Mouse (Mus musculus) heart, postnatal 0 days (tissue): Measurements from ENCODE around the gene Zfp39. TPM values are rescaled to one million over a fixed set of nuclear protein-coding genes. Genes with fewer than 3 reads are reported as not detected.

Source experiments
- ATAC-seq: fragments of 200-750 bp; cut with Nextera tagmentation; 2 replicates; pipeline ENCODE4 v1.8.0; 2017; ENCODE audit warnings: low read depth, moderate number of reproducible peaks, moderate library complexity; ENCODE audit not compliant: insufficient read depth
- DNase-seq: peaks from one replicate; pipeline ENCODE4 v3.0.0-alpha.2; 2016; ENCODE audit warnings: low spot score
- H3K27ac ChIP-seq: fragments of 300-500 bp; sonication (generic); 2 replicates; pipeline ENCODE4 v1.5.1; 2014; ENCODE audit warnings: low read depth, mild to moderate bottlenecking
- H3K27me3 ChIP-seq: fragments of 300-500 bp; sonication (generic); 2 replicates; pipeline ENCODE4 v1.6.1; 2014; ENCODE audit warnings: low read length, mixed read lengths; ENCODE audit not compliant: control insufficient read depth, insufficient read depth
- H3K36me3 ChIP-seq: fragments of 300-500 bp; sonication (generic); replicated peaks from 2 replicates; pipeline ENCODE4 v1.6.1; 2014; ENCODE audit warnings: low read length, mixed read lengths; ENCODE audit not compliant: control insufficient read depth, insufficient read depth
- H3K4me1 ChIP-seq: fragments of 300-500 bp; sonication (generic); 2 replicates; pipeline ENCODE4 v1.6.1; 2014; ENCODE audit warnings: antibody characterized with exemption; ENCODE audit not compliant: control insufficient read depth, insufficient read depth
- H3K4me2 ChIP-seq: fragments of 300-500 bp; sonication (generic); 2 replicates; pipeline ENCODE4 v1.6.1; 2014; ENCODE audit warnings: low read depth, mild to moderate bottlenecking, low read length, moderate library complexity
- H3K4me3 ChIP-seq: fragments of 300-500 bp; sonication (generic); 2 replicates; pipeline ENCODE4 v1.5.1; 2014; ENCODE audit warnings: low read depth, low read length
- H3K9ac ChIP-seq: fragments of 300-500 bp; sonication (generic); replicated peaks from 2 replicates; pipeline ENCODE4 v1.6.1; 2014; ENCODE audit warnings: low read depth, low read length, mixed read lengths
- H3K9me3 ChIP-seq: fragments of 300-500 bp; sonication (generic); replicated peaks from 2 replicates; pipeline ENCODE4 v1.6.1; 2016; ENCODE audit warnings: low read length; ENCODE audit not compliant: control insufficient read depth
- CTCF ChIP-seq: IDR thresholded peaks from 2 replicates; pipeline ENCODE4 v1.5.1; 2016; ENCODE audit warnings: antibody characterized with exemption, control low read depth, low read depth
- EP300 ChIP-seq: IDR thresholded peaks from 2 replicates; pipeline ENCODE4 v1.6.1; 2016; ENCODE audit warnings: antibody characterized with exemption, low read depth
- WGBS: fragments of 180-500 bp; shearing (Covaris S2); extraction: QIAGEN DNeasy Blood & Tissue Kit; methylation state at CpG from one replicate; pipeline ENCODE4 v1.1.7; 2014; 5-methylcytosine and 5-hydroxymethylcytosine counted together
- polyA plus RNA-seq: library from polyadenylated mRNA; unstranded; fragments of >200 nt; fragmentation: Nextera tagmentation; extraction: Ambion mirVana; gene quantifications from 2 replicates; pipeline ENCODE4 v1.2.1, GENCODE M21; 2015
- total RNA-seq: library from RNA; depleted of rRNA; stranded (reverse); fragments of >200 nt; gene quantifications from 2 replicates; pipeline ENCODE4 v1.2.3, GENCODE M21; 2014; ENCODE audit warnings: low replicate concordance; rRNA removed

Gene Zfp39
- total RNA-seq (4.1 and 6.6 TPM in 2 replicates), polyA plus RNA-seq (2.2 TPM in 2 replicates)

DNA sequence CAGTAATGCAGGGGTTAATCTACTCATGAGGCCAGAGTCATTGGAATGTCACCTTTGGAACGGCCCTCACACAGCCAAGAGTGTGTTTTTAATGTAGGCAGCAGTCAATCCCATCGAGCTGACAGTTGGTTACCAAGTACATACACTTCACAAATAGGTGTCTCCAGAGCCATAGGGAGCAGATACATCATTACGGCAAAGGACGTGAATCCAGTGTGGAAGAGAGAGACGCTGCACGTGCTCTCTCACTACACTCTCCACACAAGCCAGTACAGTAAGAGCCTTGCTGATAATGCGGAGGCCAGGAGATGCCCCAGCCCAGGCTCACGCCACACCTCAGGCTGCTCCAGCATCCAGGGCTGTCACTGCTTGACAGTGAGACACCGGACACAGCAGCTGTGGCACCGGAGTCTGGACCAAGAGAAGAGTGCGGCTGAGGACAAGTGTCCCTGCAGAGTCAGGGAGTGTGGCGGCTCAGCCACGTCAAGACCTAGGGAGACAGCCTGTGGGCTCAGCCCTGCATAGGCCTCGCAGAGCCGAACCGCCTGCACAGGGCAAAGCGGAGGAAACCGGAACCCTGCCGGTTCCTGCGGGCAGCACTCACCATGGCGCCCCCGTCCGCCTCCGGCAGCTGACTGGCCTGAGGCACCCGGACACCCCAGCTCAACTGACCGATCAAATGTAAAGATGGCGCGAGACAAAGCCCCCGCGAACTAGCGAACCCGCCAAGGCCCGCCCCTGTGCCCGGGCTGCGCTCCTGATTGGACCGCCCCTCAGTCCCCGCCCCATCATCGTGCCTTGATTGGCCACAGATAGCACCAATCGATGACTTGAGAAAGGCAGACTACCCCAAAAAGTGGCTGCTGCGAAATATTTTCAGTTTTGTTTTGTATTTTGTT, at the start of gene Zfp39:
Gene Zfp39 (minus strand): TSS at position 715 of the 899 bp plus-strand sequence.
- Histone ChIP-seq H3K27me3 (no peaks in the 10 kb centered on the region), H3K4me1 (peaks cover 5% of the 10 kb centered on the region; the same call in 1 of the 2 replicates), H3K4me2 (peak within 1 kb of the TSS; percentile 81), H3K4me3 (peak within 1 kb of the TSS; percentile 73), H3K27ac (peak within 1 kb of the TSS; percentile 91), H3K9ac (peak within 1 kb of the TSS; percentile 76), H3K36me3 (peaks cover 26% of the 10 kb centered on the region), H3K9me3 (no peaks in the 10 kb centered on the region)
- WGBS = under 1% methylated on average over 39 of the region's 40 CpGs
- TF ChIP-seq EP300 = 0 out of 2 replicates have a peak, but pooled peaks have one; percentile 30
- peak; percentile 3; the same call in 1 of the 2 replicates for TF ChIP-seq CTCF
- ATAC-seq (peak; percentile 96), DNase-seq (peak; percentile 82)

DNA sequence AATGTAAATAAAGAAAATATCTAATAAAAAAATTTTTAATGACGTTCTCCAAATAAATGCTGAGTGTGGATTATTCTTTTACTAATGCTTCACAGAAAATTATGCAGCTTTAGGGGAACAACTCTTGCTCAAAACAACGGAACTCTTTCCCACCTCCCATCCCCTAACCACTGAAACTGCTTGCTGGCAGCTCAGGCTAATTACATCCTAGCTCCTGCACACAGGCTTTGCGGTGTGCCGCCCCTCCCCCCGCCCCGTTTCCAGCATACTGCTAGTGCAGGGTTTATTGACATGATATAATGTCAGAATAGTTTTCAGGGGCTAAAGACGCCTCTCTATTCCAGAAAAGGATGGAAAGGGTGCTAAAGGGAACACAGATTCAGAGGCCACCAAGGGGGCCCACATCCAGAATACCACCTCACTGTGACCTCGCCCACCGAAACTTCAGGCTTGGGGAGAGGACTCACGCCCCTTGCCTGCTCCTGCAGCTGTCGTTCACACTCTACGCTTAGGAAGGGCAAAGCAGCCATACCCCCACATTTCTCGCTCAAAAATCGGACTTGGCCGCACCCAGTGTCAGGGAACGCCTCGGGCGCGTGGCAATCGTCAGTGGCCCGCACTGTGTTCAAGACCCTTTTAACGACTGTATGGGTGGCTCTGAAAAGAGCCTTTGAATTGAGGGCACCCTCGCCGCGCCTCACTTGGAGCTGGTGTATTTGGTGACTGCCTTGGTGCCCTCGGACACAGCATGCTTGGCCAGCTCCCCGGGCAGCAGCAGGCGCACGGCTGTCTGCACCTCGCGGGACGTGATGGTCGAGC, 49.5 kb upstream of the Zfp39 start:
- peaks cover 18% of the 10 kb centered on the region; the same call in 1 of the 2 replicates for H3K36me3 ChIP-seq
- peaks cover 23% of the 10 kb centered on the region for H3K4me1 ChIP-seq
- H3K27ac ChIP-seq = peak overlapping the region; percentile 97
- H3K27me3 ChIP-seq = peaks cover 24% of the 10 kb centered on the region
- no peak for TF ChIP-seq CTCF
- 1% methylated on average over 33 of the region's 33 CpGs for WGBS
- peak overlapping the region; percentile 72 for H3K4me3 ChIP-seq
- DNase-seq (no peak), ATAC-seq (peak; percentile 7; the same call in 1 of the 2 replicates)
- peak overlapping the region; percentile 59 for H3K9ac ChIP-seq
- H3K4me2 ChIP-seq = peak overlapping the region; percentile 92
- no peaks in the 10 kb centered on the region for H3K9me3 ChIP-seq

DNA sequence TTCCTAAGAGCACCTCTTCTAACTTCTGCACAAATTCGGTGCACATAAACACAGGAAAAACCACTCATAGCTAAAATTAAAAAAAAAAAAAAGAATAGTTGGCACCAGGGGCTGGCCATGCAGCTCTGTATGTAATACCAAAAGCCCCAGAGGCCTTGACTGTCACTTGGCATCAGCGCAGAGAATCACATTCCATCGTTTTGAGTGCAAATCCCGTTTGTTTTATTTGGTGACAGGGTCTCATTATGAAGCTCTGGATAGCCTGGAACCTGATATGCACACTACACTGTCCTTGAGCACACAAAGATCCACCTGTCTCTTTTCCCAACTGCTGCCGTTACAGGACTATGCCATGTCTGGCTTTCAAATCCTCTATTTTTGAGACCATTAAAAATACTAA, 47.2 kb upstream of the Zfp39 start:
- no peak for DNase-seq
- 79% methylated on average over 5 of the region's 5 CpGs for WGBS
- ATAC-seq = no peak

DNA sequence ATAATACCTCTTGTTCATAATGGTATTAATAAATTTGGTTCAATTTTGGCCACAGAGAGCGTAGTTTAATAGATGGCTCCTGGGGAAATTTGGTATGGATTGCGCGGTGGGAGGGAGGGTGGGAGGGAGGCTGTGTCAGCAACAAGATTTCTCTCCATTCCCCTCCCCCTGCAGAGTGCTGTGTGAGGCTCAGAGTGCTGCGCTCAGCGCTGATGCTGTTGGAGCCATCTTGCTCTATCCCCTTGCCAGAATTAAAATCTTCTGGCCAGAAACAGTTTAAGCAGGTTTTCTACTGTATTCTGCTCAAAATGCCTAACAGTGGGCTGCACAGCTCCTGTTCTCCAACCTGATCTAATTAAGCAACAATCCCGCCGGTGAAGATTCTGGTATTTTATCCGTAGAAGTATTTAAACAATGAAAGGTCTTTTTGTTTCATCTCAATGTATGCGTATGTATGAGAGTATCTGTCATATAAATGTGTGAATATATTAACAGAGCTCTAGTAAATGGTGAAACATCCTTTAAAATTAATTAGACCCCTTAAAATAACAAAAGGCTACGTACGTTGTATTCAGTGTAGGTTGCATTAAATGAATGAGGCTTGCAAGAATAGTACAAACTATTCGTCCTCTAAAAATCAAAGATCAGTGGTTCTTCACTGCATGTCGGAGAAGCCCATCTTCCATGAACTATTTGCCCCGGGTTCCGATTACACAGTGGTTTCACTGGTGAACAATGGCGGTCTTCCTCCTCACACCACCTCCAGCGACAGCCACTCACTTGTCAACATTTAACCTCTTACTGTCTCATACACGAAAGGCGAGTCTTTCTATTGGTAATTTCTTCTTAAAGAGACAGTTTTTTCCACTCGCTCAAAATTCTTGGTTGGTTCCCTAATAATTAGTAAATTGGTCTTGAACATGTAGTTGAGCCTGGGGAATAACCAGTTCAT, 45.7 kb upstream of the Zfp39 start:
- Histone ChIP-seq H3K27ac (peak overlapping the region; percentile 61; the same call in 1 of the 2 replicates), H3K9ac (no peak overlapping the region), H3K27me3 (peaks cover 29% of the 10 kb centered on the region), H3K9me3 (no peaks in the 10 kb centered on the region), H3K36me3 (no peaks in the 10 kb centered on the region), H3K4me3 (peak overlapping the region; percentile 29), H3K4me2 (peak overlapping the region; percentile 53), H3K4me1 (peaks cover 11% of the 10 kb centered on the region)
- TF ChIP-seq CTCF (no peak), EP300 (no peak)
- no peak for ATAC-seq
- peak; percentile 5 for DNase-seq
- 26% methylated on average over 20 of the region's 20 CpGs for WGBS

More for the DNA sequence above, 47.2 kb upstream of the Zfp39 start:
- H3K27me3 ChIP-seq = peaks cover 29% of the 10 kb centered on the region
- no peak overlapping the region for H3K4me2 ChIP-seq
- TF ChIP-seq CTCF (no peak), EP300 (no peak)
- no peak overlapping the region for H3K9ac ChIP-seq
- no peak overlapping the region for H3K4me3 ChIP-seq
- 0 out of 2 replicates have a peak, but pooled peaks cover under 1% of the 10 kb centered on the region for H3K36me3 ChIP-seq
- no peaks in the 10 kb centered on the region for H3K9me3 ChIP-seq
- H3K27ac ChIP-seq = no peak overlapping the region
- H3K4me1 ChIP-seq = peaks cover 14% of the 10 kb centered on the region
